ENCODE assay signal across 8 mouse cellular contexts in genomic region chr6:29170952-29171388, GRCm38 (mm10). TPM values are rescaled to one million over a fixed set of nuclear protein-coding genes. Genes with fewer than 3 reads are reported as not detected.
DNase-seq lines count a peak whose midpoint lies in the region; ATAC-seq and TF ChIP-seq lines count a peak whose summit lies in the region.

No protein-coding gene starts in this region.

- peak; percentile 40 for TF ChIP-seq RAD21 in MEL (IDR thresholded peaks at IDR 0.05; ENCODE audit: low read depth, low read length)

- TF ChIP-seq EP300 in MEL (IDR thresholded peaks at IDR 0.05; ENCODE audit: low read depth in 1 of 2, low read length in 2 of 2) = no peak

- no peaks in the 10 kb centered on the region for H3K4me1 ChIP-seq in MEL (ENCODE audit: control insufficient read depth in 1 of 2, insufficient read depth in 2 of 2, low read length in 2 of 2)
- H3K4me1 ChIP-seq in cerebellum, adult 2 months (ENCODE audit: control insufficient read depth, insufficient read depth, low read length) = no peaks in the 10 kb centered on the region
- H3K4me1 ChIP-seq in lung, embryonic 15.5 days = peaks cover 16% of the 10 kb centered on the region

- peaks cover 9 to 24% of the 10 kb centered on the region in 2 experiments for H3K27me3 ChIP-seq in MEL (ENCODE audit: control insufficient read depth in 1 of 2, insufficient read depth in 2 of 2, low read length in 2 of 2)
- no peaks in the 10 kb centered on the region for H3K27me3 ChIP-seq in cerebellum, adult 2 months (ENCODE audit: control insufficient read depth, insufficient read depth, low read length)
- H3K27me3 ChIP-seq in lung, embryonic 15.5 days = peaks cover 95% of the 10 kb centered on the region

- peak; percentile 71 to 73 for ATAC-seq in hematopoietic stem cell, adult 5-6 weeks (replicated peaks in 1 of 2; ENCODE audit: insufficient read depth in 1 of 2, low FRiP score in 2 of 2, low TSS enrichment in 1 of 2, low read depth in 1 of 2, poor library complexity in 2 of 2, severe bottlenecking in 2 of 2)
- peak; percentile 83 for ATAC-seq in lung, embryonic 15.5 days (ENCODE audit: borderline replicate concordance, extremely low read depth, low FRiP score, low TSS enrichment)

- TF ChIP-seq POLR2A in MEL (IDR thresholded peaks at IDR 0.05; ENCODE audit: control insufficient read depth in 1 of 2, insufficient read depth in 1 of 2, low read depth in 1 of 2, low read length in 2 of 2, poor library complexity in 1 of 2) = no peak
- TF ChIP-seq POLR2A in cerebellum, adult 2 months (IDR thresholded peaks at IDR 0.05; ENCODE audit: borderline replicate concordance, insufficient read depth, low read length) = no peak

- under 1% methylated on average over 39 of the region's 40 CpGs for WGBS in cerebellum, adult 2 months
- 1% methylated on average over 39 of the region's 40 CpGs for WGBS in lung, embryonic 15.5 days

- H3K79me2 ChIP-seq in MEL (ENCODE audit: control insufficient read depth, insufficient read depth, low read length, poor library complexity) = no peaks in the 10 kb centered on the region

- H3K9me3 ChIP-seq in MEL (replicated peaks; ENCODE audit: insufficient read depth, low read length) = no peaks in the 10 kb centered on the region
- no peaks in the 10 kb centered on the region for H3K9me3 ChIP-seq in lung, embryonic 15.5 days

- no peak overlapping the region for H3K27ac ChIP-seq in MEL (ENCODE audit: control insufficient read depth, low read depth, low read length)
- no peak overlapping the region for H3K27ac ChIP-seq in cerebellum, adult 2 months (ENCODE audit: insufficient read depth, low read length)
- no peak overlapping the region for H3K27ac ChIP-seq in lung, embryonic 15.5 days

- H3K4me2 ChIP-seq in lung, embryonic 15.5 days = peak overlapping the region; percentile 95

- H3K4me3 ChIP-seq in MEL (ENCODE audit: control insufficient read depth in 1 of 2, insufficient read depth in 1 of 2, low read depth in 2 of 2, low read length in 2 of 2) = peak overlapping the region; percentile 54 to 56; a peak in 3 of 4 replicates
- H3K4me3 ChIP-seq in cerebellum, adult 2 months (replicated peaks; ENCODE audit: insufficient read depth, low read depth, low read length) = peak overlapping the region; percentile 43
- peak overlapping the region; percentile 46 for H3K4me3 ChIP-seq in lung, embryonic 15.5 days

- H3K36me3 ChIP-seq in MEL (ENCODE audit: control insufficient read depth in 1 of 2, insufficient read depth in 2 of 2, low read length in 2 of 2) = no peaks in the 10 kb centered on the region
- no peaks in the 10 kb centered on the region for H3K36me3 ChIP-seq in lung, embryonic 15.5 days

- peak; percentile 58 to 87 (median 75) for TF ChIP-seq CTCF in MEL (IDR thresholded peaks at IDR 0.05 in 2 of 3, conservative IDR thresholded peaks at IDR 0.05 in 1 of 3; ENCODE audit: control insufficient read depth in 1 of 3, insufficient read depth in 1 of 3, low read depth in 2 of 3, low read length in 3 of 3, poor library complexity in 1 of 3, severe bottlenecking in 1 of 3)
- peak; percentile 67 for TF ChIP-seq CTCF in cerebellum, adult 2 months (IDR thresholded peaks at IDR 0.05; ENCODE audit: borderline replicate concordance, insufficient read depth, low read depth, low read length)

- peak overlapping the region; percentile 56 for H3K9ac ChIP-seq in MEL (ENCODE audit: control insufficient read depth, low read depth, low read length, poor library complexity, severe bottlenecking)
- peak overlapping the region; percentile 42 for H3K9ac ChIP-seq in lung, embryonic 15.5 days

- peak; percentile 81 for DNase-seq in MEL (ENCODE audit: low read depth, low spot score)
- DNase-seq in cerebellum, adult 2 months = peak; percentile 71 to 80
- peak; percentile 93 for DNase-seq in forelimb bud, embryonic 11.5 days (ENCODE audit: low read depth, low spot score)
- peak; percentile 45 for DNase-seq in layer of hippocampus, adult 9-10 months (ENCODE audit: low spot score)
- peak; percentile 54 for DNase-seq in ovary, adult 18-20 months (ENCODE audit: low spot score)
- peak; percentile 64 for DNase-seq in thymus, postnatal 0 days (ENCODE audit: low spot score)

TF ChIP-seq in MEL, 35 proteins besides CTCF, POLR2A, EP300 and RAD21:
- TF ChIP-seq MEF2A (IDR thresholded peaks at IDR 0.05; ENCODE audit: extremely low read depth, insufficient replicate concordance, low read depth, low read length, poor library complexity, severe bottlenecking) (no peak), E2F4 (IDR thresholded peaks at IDR 0.05; ENCODE audit: borderline replicate concordance, low read depth, low read length) (no peak), ZMIZ1 (IDR thresholded peaks at IDR 0.05; ENCODE audit: low read depth, low read length) (no peak), JUND (IDR thresholded peaks at IDR 0.05; ENCODE audit: low read depth, low read length) (no peak), MAX (IDR thresholded peaks at IDR 0.05; ENCODE audit: low read length) (0 out of 2 replicates have a peak, but pooled peaks have one; percentile 15), GATA1 (IDR thresholded peaks at IDR 0.05; ENCODE audit: low read depth, low read length) (no peak), ZC3H11A (IDR thresholded peaks at IDR 0.05; ENCODE audit: low read depth, low read length) (peak; percentile 28; the same call in 1 of the 2 replicates), TCF12 (IDR thresholded peaks at IDR 0.05; ENCODE audit: low read depth, low read length) (no peak), TBP (IDR thresholded peaks at IDR 0.05; ENCODE audit: low read depth, low read length) (no peak), HCFC1 (IDR thresholded peaks at IDR 0.05; ENCODE audit: low read depth, low read length) (no peak), NRF1 (IDR thresholded peaks at IDR 0.05; ENCODE audit: insufficient read depth, low read depth, low read length, poor library complexity, severe bottlenecking) (no peak), MAZ (IDR thresholded peaks at IDR 0.05; ENCODE audit: low read depth, low read length) (no peak), POLR2AphosphoS5 (IDR thresholded peaks at IDR 0.05; ENCODE audit: borderline replicate concordance, low read depth, low read length) (no peak), UBTF (IDR thresholded peaks at IDR 0.05; ENCODE audit: borderline replicate concordance, insufficient read depth, low read depth, low read length) (0 out of 2 replicates have a peak, but pooled peaks have one; percentile 56), USF1 (IDR thresholded peaks at IDR 0.05; ENCODE audit: low read depth, low read length) (no peak), SMC3 (IDR thresholded peaks at IDR 0.05; ENCODE audit: low read depth, low read length) (peak; percentile 78), MYB (IDR thresholded peaks at IDR 0.05; ENCODE audit: low read depth, low read length) (no peak)
TF ChIP-seq in MEL: peak in this region for 4.

RNA-seq across cellular contexts. Expression of gene Rbm28, which starts 6.2 kb away (rescaled TPM):
- 48.2 and 50.1 TPM in 2 replicates for total RNA-seq in MEL (2012; rRNA removed)
- polyA plus RNA-seq in MEL (2012; ENCODE audit: insufficient read depth in 1 of 2, insufficient read length in 2 of 2, low read depth in 1 of 2, low replicate concordance in 2 of 2, missing spikeins in 1 of 2) = 100 to 1,000 TPM in 1 of 2 experiments, 10 to 100 TPM in 1; 91.2 to 312 TPM
- 44.2 and 45.7 TPM in 2 replicates for polyA plus RNA-seq in cerebellum, adult 2 months (2012; rRNA removed)
- 53.1 and 66.5 TPM in 2 replicates for total RNA-seq in hematopoietic stem cell, adult 5-6 weeks (2017)
- polyA plus RNA-seq in lung, embryonic 15.5 days (2015; fragmentation: Nextera tagmentation; extraction: Ambion mirVana) = 32.8 and 35.0 TPM in 2 replicates
- 30.7 and 31.0 TPM in 2 replicates for polyA plus RNA-seq in thymus, postnatal 0 days (2015; fragmentation: Nextera tagmentation; extraction: Ambion mirVana)

RNA-seq across cellular contexts. Expression of gene Prrt4, which starts 8.4 kb away (rescaled TPM):
- total RNA-seq in MEL (2012; rRNA removed) = not detected in 2 replicates
- polyA plus RNA-seq in MEL (2012; ENCODE audit: insufficient read depth in 1 of 2, insufficient read length in 2 of 2, low read depth in 1 of 2, low replicate concordance in 2 of 2, missing spikeins in 1 of 2) = under 1 TPM in 1 of 2 experiments, not detected in 1; 0.17 TPM
- polyA plus RNA-seq in cerebellum, adult 2 months (2012; rRNA removed) = 5.4 and 5.5 TPM in 2 replicates
- total RNA-seq in hematopoietic stem cell, adult 5-6 weeks (2017) = not detected in 2 replicates
- 0.78 and 0.87 TPM in 2 replicates for polyA plus RNA-seq in lung, embryonic 15.5 days (2015; fragmentation: Nextera tagmentation; extraction: Ambion mirVana)
- polyA plus RNA-seq in thymus, postnatal 0 days (2015; fragmentation: Nextera tagmentation; extraction: Ambion mirVana) = 0.05 and 0.09 TPM in 2 replicates

RNA-seq across cellular contexts. Expression of gene Impdh1, which starts 45.2 kb away (rescaled TPM):
- total RNA-seq in MEL (2012; rRNA removed) = 15.3 and 17.2 TPM in 2 replicates
- 10 to 100 TPM in 1 of 2 experiments, not detected in 1; 55.1 TPM for polyA plus RNA-seq in MEL (2012; ENCODE audit: insufficient read depth in 1 of 2, insufficient read length in 2 of 2, low read depth in 1 of 2, low replicate concordance in 2 of 2, missing spikeins in 1 of 2)
- 52.9 and 54.3 TPM in 2 replicates for polyA plus RNA-seq in cerebellum, adult 2 months (2012; rRNA removed)
- 70.0 and 72.4 TPM in 2 replicates for total RNA-seq in hematopoietic stem cell, adult 5-6 weeks (2017)
- polyA plus RNA-seq in lung, embryonic 15.5 days (2015; fragmentation: Nextera tagmentation; extraction: Ambion mirVana) = 48.0 and 51.8 TPM in 2 replicates
- 138 and 141 TPM in 2 replicates for polyA plus RNA-seq in thymus, postnatal 0 days (2015; fragmentation: Nextera tagmentation; extraction: Ambion mirVana)
